Mouse (Mus musculus): ENCODE results near the gene Slc12a8. TPM values are rescaled to one million over a fixed set of nuclear protein-coding genes. Genes with fewer than 3 reads are reported as not detected.

The Slc12a8 gene
- polyA plus RNA-seq, 1 experiment from 2014 or later, result 0.53 TPM

- Histone ChIP-seq H3K4me2 (no peak overlapping the region), H3K36me3 (no peaks in the 10 kb centered on the region), H3K9ac (no peak overlapping the region), H3K27me3 (no peaks in the 10 kb centered on the region), H3K4me3 (no peak overlapping the region), H3K4me1 (replicated peaks) (peaks cover 7% of the 10 kb centered on the region; the same call in 1 of the 2 replicates), H3K9me3 (no peaks in the 10 kb centered on the region), H3K27ac (replicated peaks) (no peak overlapping the region)
- WGBS, result 47% methylated on average over 9 of the region's 9 CpGs
- ATAC-seq (ENCODE audit: low read depth), result no peak
These were observed 36.7 kb downstream of the Slc12a8 start for GRCm38 (mm10) chr16:33553689-33554342.

GRCm38 (mm10) chr16:33558121-33558520 lies 41.0 kb downstream of the Slc12a8 start:
- H3K4me2 ChIP-seq, result no peak overlapping the region
- no peak overlapping the region for H3K4me3 ChIP-seq
- WGBS, result 85% methylated on average over 12 of the region's 12 CpGs
- no peak overlapping the region for H3K27ac ChIP-seq (replicated peaks)
- no peak overlapping the region for H3K9ac ChIP-seq
- H3K9me3 ChIP-seq, result no peaks in the 10 kb centered on the region
- ATAC-seq (ENCODE audit: low read depth), result no peak
- no peaks in the 10 kb centered on the region for H3K27me3 ChIP-seq
- H3K36me3 ChIP-seq, result no peaks in the 10 kb centered on the region
- peaks cover 12% of the 10 kb centered on the region for H3K4me1 ChIP-seq (replicated peaks)

- H3K4me2 ChIP-seq, result no peak overlapping the region
- no peaks in the 10 kb centered on the region for H3K27me3 ChIP-seq
- H3K27ac ChIP-seq (replicated peaks), result 0 out of 2 replicates have a peak overlapping the region, but pooled peaks have one; percentile 24
- peaks cover 5% of the 10 kb centered on the region for H3K4me1 ChIP-seq (replicated peaks)
- H3K4me3 ChIP-seq, result no peak overlapping the region
- H3K9me3 ChIP-seq, result no peaks in the 10 kb centered on the region
- 2% methylated on average over 6 of the region's 6 CpGs for WGBS
- H3K36me3 ChIP-seq, result no peaks in the 10 kb centered on the region
- H3K9ac ChIP-seq, result no peak overlapping the region
- peak; percentile 54; the same call in 1 of the 2 replicates for ATAC-seq (ENCODE audit: low read depth)
These were observed 43.2 kb downstream of the Slc12a8 start for GRCm38 (mm10) chr16:33560281-33560680.

GRCm38 (mm10) chr16:33561308-33562009 lies 44.3 kb downstream of the Slc12a8 start:
- ATAC-seq (ENCODE audit: low read depth), result no peak

GRCm38 (mm10) chr16:33562874-33563537 lies 45.9 kb downstream of the Slc12a8 start:
- Histone ChIP-seq H3K4me2 (no peak overlapping the region), H3K4me1 (replicated peaks) (peaks cover 9% of the 10 kb centered on the region; the same call in 1 of the 2 replicates), H3K27me3 (no peaks in the 10 kb centered on the region), H3K36me3 (no peaks in the 10 kb centered on the region), H3K9ac (no peak overlapping the region), H3K4me3 (no peak overlapping the region), H3K27ac (replicated peaks) (no peak overlapping the region), H3K9me3 (no peaks in the 10 kb centered on the region)
- WGBS, result 81% methylated on average over 12 of the region's 12 CpGs
- ATAC-seq (ENCODE audit: low read depth), result no peak

More at GRCm38 (mm10) chr16:33561308-33562009, 44.3 kb downstream of the Slc12a8 start:
- no peaks in the 10 kb centered on the region for H3K27me3 ChIP-seq
- no peaks in the 10 kb centered on the region for H3K9me3 ChIP-seq
- no peaks in the 10 kb centered on the region for H3K36me3 ChIP-seq
- no peak overlapping the region for H3K9ac ChIP-seq
- H3K4me1 ChIP-seq (replicated peaks), result peaks cover 5% of the 10 kb centered on the region; the same call in 1 of the 2 replicates
- WGBS, result 84% methylated on average over 12 of the region's 12 CpGs
- H3K27ac ChIP-seq (replicated peaks), result no peak overlapping the region
- H3K4me3 ChIP-seq, result no peak overlapping the region
- no peak overlapping the region for H3K4me2 ChIP-seq

- Histone ChIP-seq H3K4me2 (no peak overlapping the region), H3K9ac (no peak overlapping the region), H3K27ac (replicated peaks) (no peak overlapping the region), H3K36me3 (no peaks in the 10 kb centered on the region), H3K9me3 (no peaks in the 10 kb centered on the region), H3K27me3 (no peaks in the 10 kb centered on the region), H3K4me1 (replicated peaks) (peaks cover 9% of the 10 kb centered on the region; the same call in 1 of the 2 replicates), H3K4me3 (no peak overlapping the region)
- ATAC-seq (ENCODE audit: low read depth), result no peak
- WGBS, result 70% methylated on average over 5 of the region's 5 CpGs
These were observed 46.4 kb downstream of the Slc12a8 start for GRCm38 (mm10) chr16:33563538-33564013.

GRCm38 (mm10) chr16:33566467-33566866 lies 49.3 kb downstream of the Slc12a8 start:
- no peaks in the 10 kb centered on the region for H3K36me3 ChIP-seq
- H3K9ac ChIP-seq, result no peak overlapping the region
- no peak overlapping the region for H3K4me3 ChIP-seq
- no peaks in the 10 kb centered on the region for H3K9me3 ChIP-seq
- H3K4me1 ChIP-seq (replicated peaks), result 0 out of 2 replicates have a peak, but pooled peaks cover 4% of the 10 kb centered on the region
- H3K27me3 ChIP-seq, result no peaks in the 10 kb centered on the region
- no peak for ATAC-seq (ENCODE audit: low read depth)
- H3K27ac ChIP-seq (replicated peaks), result no peak overlapping the region
- H3K4me2 ChIP-seq, result no peak overlapping the region
- 91% methylated on average over 10 of the region's 10 CpGs for WGBS

- Histone ChIP-seq H3K4me1 (replicated peaks) (0 out of 2 replicates have a peak, but pooled peaks cover 4% of the 10 kb centered on the region), H3K36me3 (no peaks in the 10 kb centered on the region), H3K4me2 (no peak overlapping the region), H3K4me3 (no peak overlapping the region), H3K27me3 (no peaks in the 10 kb centered on the region), H3K9me3 (no peaks in the 10 kb centered on the region), H3K27ac (replicated peaks) (no peak overlapping the region), H3K9ac (no peak overlapping the region)
- no peak for ATAC-seq (ENCODE audit: low read depth)
- 52% methylated on average over 4 of the region's 4 CpGs for WGBS
These were observed 50.6 kb downstream of the Slc12a8 start for GRCm38 (mm10) chr16:33567736-33568135.

GRCm38 (mm10) chr16:33568269-33569016 lies 51.3 kb downstream of the Slc12a8 start:
- Histone ChIP-seq H3K9me3 (no peaks in the 10 kb centered on the region), H3K9ac (no peak overlapping the region), H3K4me3 (no peak overlapping the region), H3K36me3 (no peaks in the 10 kb centered on the region), H3K4me2 (no peak overlapping the region), H3K27me3 (no peaks in the 10 kb centered on the region), H3K27ac (replicated peaks) (no peak overlapping the region), H3K4me1 (replicated peaks) (0 out of 2 replicates have a peak, but pooled peaks cover 4% of the 10 kb centered on the region)
- no peak for ATAC-seq (ENCODE audit: low read depth)
- WGBS, result 68% methylated on average over 8 of the region's 12 CpGs

- H3K4me2 ChIP-seq, result no peak overlapping the region
- H3K9ac ChIP-seq, result no peak overlapping the region
- ATAC-seq (ENCODE audit: low read depth), result no peak
- H3K9me3 ChIP-seq, result no peaks in the 10 kb centered on the region
- no peak overlapping the region for H3K4me3 ChIP-seq
- no peaks in the 10 kb centered on the region for H3K27me3 ChIP-seq
- H3K36me3 ChIP-seq, result no peaks in the 10 kb centered on the region
- 0 out of 2 replicates have a peak, but pooled peaks cover 1% of the 10 kb centered on the region for H3K4me1 ChIP-seq (replicated peaks)
- 82% methylated on average over 6 of the region's 6 CpGs for WGBS
- no peak overlapping the region for H3K27ac ChIP-seq (replicated peaks)
These were observed 55.5 kb downstream of the Slc12a8 start for GRCm38 (mm10) chr16:33572646-33573045.

- 83% methylated on average over 7 of the region's 7 CpGs for WGBS
- Histone ChIP-seq H3K27me3 (no peaks in the 10 kb centered on the region), H3K4me2 (no peak overlapping the region), H3K4me3 (no peak overlapping the region), H3K27ac (replicated peaks) (no peak overlapping the region), H3K9ac (no peak overlapping the region), H3K36me3 (no peaks in the 10 kb centered on the region), H3K9me3 (no peaks in the 10 kb centered on the region), H3K4me1 (replicated peaks) (no peaks in the 10 kb centered on the region)
- ATAC-seq (ENCODE audit: low read depth), result no peak
These were observed 56.6 kb downstream of the Slc12a8 start for GRCm38 (mm10) chr16:33573703-33574102.
